Comparison of ENCODE assay signal across 8 mouse cellular contexts in genomic region chr9:65676358-65677118, GRCm38 (mm10). TPM values are rescaled to one million over a fixed set of nuclear protein-coding genes. Genes with fewer than 3 reads are reported as not detected.
DNase-seq lines count a peak whose midpoint lies in the region; ATAC-seq and TF ChIP-seq lines count a peak whose summit lies in the region.

No protein-coding gene starts in this region.

- no peaks in the 10 kb centered on the region for H3K9me3 ChIP-seq in embryonic facial prominence, embryonic 15.5 days (replicated peaks)
- H3K9me3 ChIP-seq in heart, embryonic 10.5 days, result no peaks in the 10 kb centered on the region
- H3K9me3 ChIP-seq in kidney, embryonic 15.5 days (replicated peaks), result no peaks in the 10 kb centered on the region

- peaks cover 3% of the 10 kb centered on the region; the same call in 1 of the 2 replicates for H3K4me1 ChIP-seq in bone marrow, adult 2 months (ENCODE audit: control insufficient read depth, insufficient read depth, low read length)
- H3K4me1 ChIP-seq in embryonic facial prominence, embryonic 15.5 days, result peaks cover 51% of the 10 kb centered on the region
- H3K4me1 ChIP-seq in heart, embryonic 10.5 days, result peaks cover 65% of the 10 kb centered on the region
- H3K4me1 ChIP-seq in kidney, embryonic 15.5 days, result peaks cover 58% of the 10 kb centered on the region

- peak overlapping the region; percentile 55 for H3K4me2 ChIP-seq in embryonic facial prominence, embryonic 15.5 days (replicated peaks)
- peak overlapping the region; percentile 79 for H3K4me2 ChIP-seq in kidney, embryonic 15.5 days

- no peak for TF ChIP-seq CTCF in bone marrow, adult 2 months (IDR thresholded peaks at IDR 0.05; ENCODE audit: control insufficient read depth, insufficient read depth, low read length)

- WGBS in bone marrow, adult 2 months, result under 1% methylated on average over 48 of the region's 51 CpGs
- under 1% methylated on average over 46 of the region's 51 CpGs for WGBS in embryonic facial prominence, embryonic 15.5 days
- WGBS in heart, embryonic 10.5 days, result under 1% methylated on average over 30 of the region's 51 CpGs
- WGBS in kidney, embryonic 15.5 days, result under 1% methylated on average over 29 of the region's 51 CpGs

- peak overlapping the region; percentile 71 for H3K9ac ChIP-seq in embryonic facial prominence, embryonic 15.5 days
- H3K9ac ChIP-seq in kidney, embryonic 15.5 days, result peak overlapping the region; percentile 81

- DNase-seq in 416B (ENCODE audit: low read depth), result peak; percentile 94
- DNase-seq in heart, embryonic 10.5 days (ENCODE audit: low spot score), result peak; percentile 99
- DNase-seq in liver, result peak; percentile 98
- peak; percentile 96 to 98 for DNase-seq in spleen, postnatal 4 days (ENCODE audit: low spot score in 2 of 2)

- H3K36me3 ChIP-seq in embryonic facial prominence, embryonic 15.5 days, result no peaks in the 10 kb centered on the region
- 0 out of 2 replicates have a peak, but pooled peaks cover 3% of the 10 kb centered on the region for H3K36me3 ChIP-seq in heart, embryonic 10.5 days
- H3K36me3 ChIP-seq in kidney, embryonic 15.5 days, result 0 out of 2 replicates have a peak, but pooled peaks cover 5% of the 10 kb centered on the region

- peak overlapping the region; percentile 72 for H3K4me3 ChIP-seq in bone marrow, adult 2 months (replicated peaks; ENCODE audit: control insufficient read depth, low read depth, low read length)
- H3K4me3 ChIP-seq in embryonic facial prominence, embryonic 15.5 days (replicated peaks), result peak overlapping the region; percentile 70
- peak overlapping the region; percentile 85 for H3K4me3 ChIP-seq in heart, embryonic 10.5 days
- H3K4me3 ChIP-seq in kidney, embryonic 15.5 days (replicated peaks), result peak overlapping the region; percentile 78

- H3K27me3 ChIP-seq in embryonic facial prominence, embryonic 15.5 days, result no peaks in the 10 kb centered on the region
- no peaks in the 10 kb centered on the region for H3K27me3 ChIP-seq in heart, embryonic 10.5 days (ENCODE audit: insufficient read depth, poor library complexity, severe bottlenecking)
- H3K27me3 ChIP-seq in kidney, embryonic 15.5 days, result no peaks in the 10 kb centered on the region

- ATAC-seq in embryonic facial prominence, embryonic 15.5 days (ENCODE audit: insufficient number of reproducible peaks, low FRiP score, low TSS enrichment, low read depth), result peak; percentile 96
- ATAC-seq in kidney, embryonic 15.5 days (replicated peaks; ENCODE audit: low FRiP score), result peak; percentile 96
- ATAC-seq in monocyte, adult 5-6 weeks (replicated peaks; ENCODE audit: insufficient number of reproducible peaks, low FRiP score, low TSS enrichment, poor library complexity, severe bottlenecking), result peak; percentile 91

- H3K27ac ChIP-seq in bone marrow, adult 2 months (ENCODE audit: control insufficient read depth, insufficient read depth, low read depth, low read length, poor library complexity), result peak overlapping the region; percentile 36; the same call in 1 of the 2 replicates
- peak overlapping the region; percentile 31 for H3K27ac ChIP-seq in embryonic facial prominence, embryonic 15.5 days (replicated peaks)
- peak overlapping the region; percentile 93 for H3K27ac ChIP-seq in heart, embryonic 10.5 days
- peak overlapping the region; percentile 93 for H3K27ac ChIP-seq in kidney, embryonic 15.5 days

- TF ChIP-seq POLR2A in bone marrow, adult 2 months (IDR thresholded peaks at IDR 0.05; ENCODE audit: borderline replicate concordance, control insufficient read depth, low read depth, low read length), result peak; percentile 47; the same call in 1 of the 2 replicates

RNA-seq across cellular contexts. Expression of gene Oaz2, which starts 8.7 kb away (rescaled TPM):
- 22.1 and 34.0 TPM in 2 replicates for polyA plus RNA-seq in bone marrow, adult 2 months (2011; ENCODE audit: insufficient read depth, insufficient read length, low replicate concordance, missing spikeins)
- 304 and 311 TPM in 2 replicates for polyA plus RNA-seq in embryonic facial prominence, embryonic 15.5 days (2015; fragmentation: Nextera tagmentation; extraction: Ambion mirVana)
- 268 and 288 TPM in 2 replicates for polyA plus RNA-seq in heart, embryonic 10.5 days (2016; fragmentation: Nextera tagmentation; extraction: Ambion mirVana)
- polyA plus RNA-seq in kidney, embryonic 15.5 days (2015; fragmentation: Nextera tagmentation; extraction: Ambion mirVana), result 299 and 308 TPM in 2 replicates
- 72.0 to 107 TPM (median 78.2 TPM) in 3 replicates for total RNA-seq in monocyte, adult 5-6 weeks (2017)

RNA-seq across cellular contexts. Expression of gene Rbpms2, which starts 47.1 kb away (rescaled TPM):
- 32.3 and 68.4 TPM in 2 replicates for polyA plus RNA-seq in bone marrow, adult 2 months (2011; ENCODE audit: insufficient read depth, insufficient read length, low replicate concordance, missing spikeins)
- polyA plus RNA-seq in embryonic facial prominence, embryonic 15.5 days (2015; fragmentation: Nextera tagmentation; extraction: Ambion mirVana), result 7.9 and 8.9 TPM in 2 replicates
- polyA plus RNA-seq in heart, embryonic 10.5 days (2016; fragmentation: Nextera tagmentation; extraction: Ambion mirVana), result 117 and 179 TPM in 2 replicates
- polyA plus RNA-seq in kidney, embryonic 15.5 days (2015; fragmentation: Nextera tagmentation; extraction: Ambion mirVana), result 29.8 and 30.3 TPM in 2 replicates
- 0.48 to 4.1 TPM (median 0.53 TPM) in 3 replicates for total RNA-seq in monocyte, adult 5-6 weeks (2017)

Comparison
In these comparisons a context has a peak if more than half of its experiments do, and no peak if none do; other contexts are left out.
1. Peak in every context shown above with its lines: DNase-seq, ATAC-seq, H3K4me3 ChIP-seq and H3K27ac ChIP-seq.
2. H3K27ac ChIP-seq: peak in every context shown above with its lines; median percentile 93 in heart, embryonic 10.5 days; 93 in kidney, embryonic 15.5 days; 36 in bone marrow, adult 2 months; 31 in embryonic facial prominence, embryonic 15.5 days.